Mouse (Mus musculus) forebrain, embryonic 12.5 days (tissue): ENCODE data around the gene Gm20388. TPM values are rescaled to one million over a fixed set of nuclear protein-coding genes. Genes with fewer than 3 reads are reported as not detected.

Experiments used
- ATAC-seq: fragments of 200-750 bp; cut with Nextera tagmentation; 2 replicates; pipeline ENCODE4 v1.8.0; 2017; ENCODE audit warnings: moderate TSS enrichment; ENCODE audit not compliant: low FRiP score
- H3K27ac ChIP-seq: fragments of 300-500 bp; sonication (generic); 2 replicates; pipeline ENCODE4 v1.5.1; 2016; ENCODE audit warnings: mild to moderate bottlenecking
- H3K27me3 ChIP-seq: fragments of 300-500 bp; sonication (generic); 2 replicates; pipeline ENCODE4 v1.6.1; 2016; ENCODE audit warnings: mild to moderate bottlenecking
- H3K36me3 ChIP-seq: fragments of 300-500 bp; sonication (generic); replicated peaks from 2 replicates; pipeline ENCODE4 v1.6.1; 2016; ENCODE audit warnings: mild to moderate bottlenecking
- H3K4me1 ChIP-seq: fragments of 300-500 bp; sonication (generic); 2 replicates; pipeline ENCODE4 v1.6.1; 2016
- H3K4me2 ChIP-seq: fragments of 300-500 bp; sonication (generic); 2 replicates; pipeline ENCODE4 v1.6.1; 2016; ENCODE audit warnings: mild to moderate bottlenecking, moderate library complexity
- H3K4me3 ChIP-seq: fragments of 300-500 bp; sonication (generic); replicated peaks from 2 replicates; pipeline ENCODE4 v1.5.1; 2016; ENCODE audit warnings: mild to moderate bottlenecking
- H3K9ac ChIP-seq: fragments of 300-500 bp; sonication (generic); 2 replicates; pipeline ENCODE4 v1.6.1; 2016; ENCODE audit warnings: mild to moderate bottlenecking
- H3K9me3 ChIP-seq: fragments of 300-500 bp; sonication (generic); 2 replicates; pipeline ENCODE4 v1.6.1; 2016
- WGBS: fragments of 180-500 bp; shearing (Covaris S2); methylation state at CpG from one replicate; pipeline ENCODE4 v1.1.7; 2016; 5-methylcytosine and 5-hydroxymethylcytosine counted together
- polyA plus RNA-seq: library from polyadenylated mRNA; unstranded; fragments of >200 nt; fragmentation: Nextera tagmentation; extraction: Ambion mirVana; gene quantifications from 2 replicates; pipeline ENCODE4 v1.2.1, GENCODE M21; 2016

Gene Gm20388
- polyA plus RNA-seq, 1 experiment from 2014 or later, result not detected

DNA sequence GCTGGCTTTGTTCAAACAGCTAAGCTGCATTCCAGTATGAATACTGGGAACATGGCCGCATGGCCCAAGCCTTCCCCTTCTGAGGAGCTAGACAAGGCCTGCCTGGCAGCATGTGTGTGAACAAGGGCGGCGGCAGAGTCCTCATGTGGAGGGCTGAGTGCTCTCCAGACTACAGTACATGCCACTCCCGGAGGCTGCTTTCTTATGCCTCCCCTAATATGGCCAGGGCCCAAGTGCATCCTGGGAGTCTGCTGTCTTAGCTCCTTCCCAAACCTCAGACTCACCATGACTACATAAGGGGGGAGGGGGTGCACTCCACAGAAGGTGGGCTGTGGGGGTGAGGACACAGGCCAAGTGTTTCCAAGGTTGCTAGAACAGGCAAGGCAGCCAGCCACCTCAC, 1882.0 kb downstream of the Gm20388 start:
- Histone ChIP-seq H3K27ac (0 out of 2 replicates have a peak overlapping the region, but pooled peaks have one; percentile 25), H3K9ac (no peak overlapping the region), H3K4me3 (no peak overlapping the region), H3K4me2 (no peak overlapping the region), H3K4me1 (no peaks in the 10 kb centered on the region), H3K9me3 (no peaks in the 10 kb centered on the region), H3K27me3 (no peaks in the 10 kb centered on the region), H3K36me3 (peaks cover 38% of the 10 kb centered on the region)
- ATAC-seq, result no peak
- 69% methylated on average over 4 of the region's 4 CpGs for WGBS

DNA sequence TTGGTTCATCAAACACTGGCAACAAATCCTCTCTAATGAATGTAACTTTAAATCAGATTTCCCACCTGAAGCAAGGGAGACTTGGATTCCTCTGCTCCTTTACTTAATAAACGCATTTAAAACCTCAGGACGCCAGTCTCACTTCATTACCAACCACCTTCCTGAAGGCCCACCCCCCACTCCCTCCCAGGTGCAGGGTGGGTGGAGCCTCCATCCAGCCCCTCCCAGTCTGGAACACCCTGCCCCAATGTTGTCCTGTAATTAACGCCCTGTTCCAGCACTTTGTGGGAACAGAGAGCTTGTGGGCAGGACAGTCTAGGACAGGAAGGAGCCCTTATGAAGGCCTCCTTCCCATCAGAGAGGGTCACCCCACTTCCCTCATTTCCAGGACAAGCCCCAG, 1883.5 kb downstream of the Gm20388 start:
- no peaks in the 10 kb centered on the region for H3K9me3 ChIP-seq
- no peak for ATAC-seq
- H3K4me3 ChIP-seq, result no peak overlapping the region
- H3K27me3 ChIP-seq, result no peaks in the 10 kb centered on the region
- no peak overlapping the region for H3K4me2 ChIP-seq
- 57% methylated on average over 3 of the region's 3 CpGs for WGBS
- H3K9ac ChIP-seq, result no peak overlapping the region
- no peak overlapping the region for H3K27ac ChIP-seq
- H3K4me1 ChIP-seq, result no peaks in the 10 kb centered on the region
- H3K36me3 ChIP-seq, result peaks cover 54% of the 10 kb centered on the region

DNA sequence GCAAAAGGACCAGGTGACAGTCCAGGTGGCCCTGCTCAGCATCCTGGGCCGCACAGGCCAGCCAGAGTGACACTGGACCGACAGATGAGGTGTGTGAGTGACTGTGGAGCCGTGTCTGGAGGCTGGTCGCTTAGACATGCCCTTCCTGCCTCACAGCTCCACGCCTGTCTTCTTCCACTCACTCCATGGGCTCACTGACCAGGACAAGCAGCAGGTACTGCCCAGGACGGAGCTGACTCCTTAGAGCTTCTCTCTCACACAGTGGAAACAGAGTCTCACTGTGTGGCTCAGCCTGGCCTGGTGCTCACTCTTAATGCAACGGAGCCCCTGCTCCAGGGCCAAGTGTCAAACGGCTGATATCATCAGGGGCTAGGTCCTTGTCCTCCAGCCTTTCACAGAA, 1884.8 kb downstream of the Gm20388 start:
- no peaks in the 10 kb centered on the region for H3K9me3 ChIP-seq
- no peak overlapping the region for H3K27ac ChIP-seq
- no peaks in the 10 kb centered on the region for H3K4me1 ChIP-seq
- WGBS, result 93% methylated on average over 8 of the region's 8 CpGs
- no peak overlapping the region for H3K9ac ChIP-seq
- ATAC-seq, result no peak
- H3K27me3 ChIP-seq, result no peaks in the 10 kb centered on the region
- peaks cover 66% of the 10 kb centered on the region for H3K36me3 ChIP-seq
- H3K4me3 ChIP-seq, result no peak overlapping the region
- no peak overlapping the region for H3K4me2 ChIP-seq

DNA sequence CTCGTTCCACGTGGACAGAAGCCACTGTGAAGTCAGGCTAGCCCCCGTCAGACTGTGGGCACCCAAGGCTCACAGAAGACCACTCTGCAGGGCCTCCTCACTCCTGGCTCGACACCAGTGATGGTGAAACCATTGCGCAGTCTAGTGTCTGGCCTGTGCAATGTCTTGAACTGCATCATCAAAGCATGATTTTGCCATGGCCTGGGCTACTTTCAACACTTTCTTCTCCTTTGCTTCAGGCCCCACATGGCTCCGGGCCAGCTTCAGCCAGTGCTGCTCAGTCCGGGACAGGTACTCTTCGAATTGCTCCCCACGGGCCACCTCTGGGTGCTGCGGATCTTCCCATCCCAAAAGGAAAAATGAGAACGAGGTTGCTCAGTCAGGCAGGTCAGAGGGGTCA, 1885.8 kb downstream of the Gm20388 start:
- Histone ChIP-seq H3K36me3 (peaks cover 71% of the 10 kb centered on the region), H3K4me1 (no peaks in the 10 kb centered on the region), H3K9ac (no peak overlapping the region), H3K4me2 (no peak overlapping the region), H3K27ac (no peak overlapping the region), H3K4me3 (no peak overlapping the region), H3K9me3 (no peaks in the 10 kb centered on the region), H3K27me3 (no peaks in the 10 kb centered on the region)
- no peak for ATAC-seq
- 90% methylated on average over 11 of the region's 11 CpGs for WGBS

DNA sequence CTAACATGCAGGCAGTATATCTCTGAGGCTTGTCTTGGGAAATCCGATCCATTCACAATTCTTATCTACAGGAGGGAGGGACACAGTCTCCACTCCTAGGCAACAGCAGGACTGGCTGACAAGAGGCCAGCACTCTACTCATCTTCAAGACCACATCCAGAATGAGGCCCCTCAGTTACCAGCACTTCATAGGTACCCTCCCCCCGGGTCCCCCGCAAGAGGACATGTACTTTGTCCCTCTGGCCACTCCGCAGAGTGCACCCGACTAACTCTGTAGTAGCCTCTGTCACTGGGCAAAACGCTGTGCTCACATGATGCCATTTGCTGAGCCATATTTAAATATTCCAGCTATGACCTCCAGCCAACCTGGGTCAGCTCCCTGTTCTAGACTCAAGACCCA, 1887.8 kb downstream of the Gm20388 start:
- H3K27ac ChIP-seq, result no peak overlapping the region
- H3K9ac ChIP-seq, result no peak overlapping the region
- peaks cover 79% of the 10 kb centered on the region for H3K36me3 ChIP-seq
- no peaks in the 10 kb centered on the region for H3K27me3 ChIP-seq
- H3K4me1 ChIP-seq, result no peaks in the 10 kb centered on the region
- no peak for ATAC-seq
- no peaks in the 10 kb centered on the region for H3K9me3 ChIP-seq
- H3K4me3 ChIP-seq, result no peak overlapping the region
- no peak overlapping the region for H3K4me2 ChIP-seq
- 91% methylated on average over 6 of the region's 6 CpGs for WGBS

DNA sequence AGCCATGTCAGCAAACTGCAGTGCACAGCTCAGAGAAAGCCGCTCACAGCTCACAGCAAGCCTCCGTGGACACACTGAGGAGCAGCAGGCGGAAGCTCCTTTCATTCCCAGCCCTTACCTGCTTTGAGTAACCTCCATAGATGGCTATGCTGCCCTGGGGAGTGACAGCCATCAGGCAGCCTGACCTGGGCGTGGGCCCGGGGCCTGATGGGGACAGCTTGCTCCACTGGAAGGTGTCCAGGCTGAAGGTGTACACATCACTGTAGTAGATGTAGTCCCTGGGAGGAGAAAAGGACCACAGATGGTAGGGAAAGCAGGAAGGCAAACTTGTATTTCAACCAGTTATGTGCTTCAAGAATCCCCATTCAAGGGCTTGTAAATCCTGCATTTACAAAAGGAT, 1894.2 kb downstream of the Gm20388 start:
- H3K27ac ChIP-seq, result no peak overlapping the region
- ATAC-seq, result no peak
- H3K27me3 ChIP-seq, result no peaks in the 10 kb centered on the region
- H3K4me1 ChIP-seq, result no peaks in the 10 kb centered on the region
- H3K9ac ChIP-seq, result no peak overlapping the region
- no peak overlapping the region for H3K4me3 ChIP-seq
- H3K36me3 ChIP-seq, result peaks cover 50% of the 10 kb centered on the region
- no peak overlapping the region for H3K4me2 ChIP-seq
- no peaks in the 10 kb centered on the region for H3K9me3 ChIP-seq
- 92% methylated on average over 5 of the region's 5 CpGs for WGBS

DNA sequence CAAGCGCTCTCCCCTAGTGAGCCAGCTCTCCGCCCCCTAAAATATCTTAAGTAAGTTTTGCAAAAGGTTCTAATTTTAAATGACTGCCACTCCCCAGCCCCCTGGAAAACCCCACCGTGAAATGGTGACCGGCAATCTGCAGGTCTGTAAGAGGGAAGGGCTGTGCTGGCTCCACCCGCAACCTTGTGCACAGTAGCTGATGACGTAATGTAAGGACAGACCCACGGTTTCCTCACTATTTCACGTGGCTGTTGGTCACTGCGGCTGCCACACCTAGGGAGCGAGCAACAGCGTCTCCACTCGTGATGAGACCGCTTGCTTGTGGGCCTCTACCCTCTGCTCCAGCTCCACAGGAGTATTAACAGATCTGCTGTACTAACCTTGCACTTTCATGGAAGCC, 1895.5 kb downstream of the Gm20388 start:
- Histone ChIP-seq H3K4me2 (no peak overlapping the region), H3K9me3 (no peaks in the 10 kb centered on the region), H3K4me1 (no peaks in the 10 kb centered on the region), H3K4me3 (no peak overlapping the region), H3K27ac (no peak overlapping the region), H3K27me3 (no peaks in the 10 kb centered on the region), H3K36me3 (peaks cover 40% of the 10 kb centered on the region), H3K9ac (no peak overlapping the region)
- 95% methylated on average over 13 of the region's 13 CpGs for WGBS
- ATAC-seq, result no peak

DNA sequence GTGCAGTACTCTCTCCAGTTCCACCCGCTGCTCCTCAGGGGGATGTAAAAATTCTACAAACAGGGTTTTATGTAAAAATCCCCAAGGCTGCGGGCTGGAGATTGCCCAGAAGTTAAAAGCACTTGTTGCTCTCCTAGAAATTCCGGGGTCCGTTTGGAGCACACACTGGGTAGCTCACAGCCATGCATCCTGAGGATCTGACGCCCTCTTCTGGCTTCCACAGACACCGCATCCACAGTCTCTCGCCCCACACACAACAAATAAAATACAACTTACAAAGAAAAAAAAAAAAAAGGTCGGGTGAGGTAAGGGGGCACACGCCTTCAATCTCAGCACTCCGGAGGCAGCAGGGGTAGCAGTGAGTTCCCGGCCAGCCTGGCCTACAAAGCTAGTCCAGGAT, 1897.4 kb downstream of the Gm20388 start:
- Histone ChIP-seq H3K36me3 (peaks cover 45% of the 10 kb centered on the region), H3K4me1 (no peaks in the 10 kb centered on the region), H3K4me3 (no peak overlapping the region), H3K27me3 (no peaks in the 10 kb centered on the region), H3K4me2 (no peak overlapping the region), H3K9ac (no peak overlapping the region), H3K27ac (no peak overlapping the region), H3K9me3 (no peaks in the 10 kb centered on the region)
- 76% methylated on average over 11 of the region's 11 CpGs for WGBS
- ATAC-seq, result no peak

DNA sequence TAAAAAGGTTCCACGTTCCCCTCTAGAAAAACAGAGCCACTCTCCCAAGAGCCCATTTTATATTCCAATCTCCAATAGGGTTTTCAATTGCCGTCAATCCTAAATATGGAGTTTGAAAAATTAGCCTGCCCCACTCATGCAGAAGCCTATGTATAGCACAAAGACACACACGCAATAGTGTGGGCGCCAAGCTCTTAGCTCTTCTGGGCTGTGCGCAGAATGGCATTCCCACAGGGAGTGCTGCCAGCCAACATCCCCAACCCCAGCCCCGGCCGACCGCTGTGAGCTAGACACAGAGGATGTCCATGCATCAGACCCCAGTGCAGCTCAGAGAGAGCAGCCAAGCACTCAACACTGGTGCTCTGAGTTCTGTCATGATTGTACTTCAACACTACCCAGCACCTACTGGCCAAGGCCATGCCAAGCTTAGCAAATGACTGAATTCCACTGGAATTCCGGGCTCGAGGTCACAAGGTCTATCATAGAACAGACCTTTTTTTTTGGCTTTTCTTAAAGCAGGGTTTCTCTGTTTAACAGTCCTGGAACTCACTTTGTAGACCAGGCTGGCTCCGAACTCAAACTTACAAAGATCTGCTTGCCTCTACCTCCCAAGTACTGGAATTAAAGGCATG, 1899.0 kb downstream of the Gm20388 start:
- Histone ChIP-seq H3K4me2 (no peak overlapping the region), H3K36me3 (peaks cover 51% of the 10 kb centered on the region), H3K9me3 (no peaks in the 10 kb centered on the region), H3K27me3 (no peaks in the 10 kb centered on the region), H3K4me3 (no peak overlapping the region), H3K4me1 (no peaks in the 10 kb centered on the region), H3K9ac (no peak overlapping the region), H3K27ac (no peak overlapping the region)
- no peak for ATAC-seq
- WGBS, result 95% methylated on average over 11 of the region's 11 CpGs

DNA sequence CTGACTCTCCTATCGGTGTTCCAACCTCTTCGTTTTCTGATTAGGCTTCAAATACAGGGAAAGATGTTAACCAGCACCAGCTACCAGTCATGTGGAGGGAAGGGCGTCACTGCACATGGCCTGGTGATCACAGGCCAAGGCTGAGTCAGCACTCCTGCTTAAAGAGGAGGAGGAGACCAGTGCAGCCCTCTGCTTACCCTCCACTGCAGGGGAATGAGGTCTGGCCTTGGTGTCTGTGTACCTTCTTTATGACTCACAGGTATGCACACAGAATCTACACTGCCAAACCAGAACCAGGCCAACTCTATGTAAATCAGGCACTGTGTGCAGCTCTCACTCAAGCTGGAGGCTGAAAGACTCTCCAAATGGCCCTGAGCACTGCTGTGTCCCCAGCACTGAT, 1900.9 kb downstream of the Gm20388 start:
- H3K36me3 ChIP-seq, result peaks cover 39% of the 10 kb centered on the region
- H3K4me3 ChIP-seq, result no peak overlapping the region

DNA sequence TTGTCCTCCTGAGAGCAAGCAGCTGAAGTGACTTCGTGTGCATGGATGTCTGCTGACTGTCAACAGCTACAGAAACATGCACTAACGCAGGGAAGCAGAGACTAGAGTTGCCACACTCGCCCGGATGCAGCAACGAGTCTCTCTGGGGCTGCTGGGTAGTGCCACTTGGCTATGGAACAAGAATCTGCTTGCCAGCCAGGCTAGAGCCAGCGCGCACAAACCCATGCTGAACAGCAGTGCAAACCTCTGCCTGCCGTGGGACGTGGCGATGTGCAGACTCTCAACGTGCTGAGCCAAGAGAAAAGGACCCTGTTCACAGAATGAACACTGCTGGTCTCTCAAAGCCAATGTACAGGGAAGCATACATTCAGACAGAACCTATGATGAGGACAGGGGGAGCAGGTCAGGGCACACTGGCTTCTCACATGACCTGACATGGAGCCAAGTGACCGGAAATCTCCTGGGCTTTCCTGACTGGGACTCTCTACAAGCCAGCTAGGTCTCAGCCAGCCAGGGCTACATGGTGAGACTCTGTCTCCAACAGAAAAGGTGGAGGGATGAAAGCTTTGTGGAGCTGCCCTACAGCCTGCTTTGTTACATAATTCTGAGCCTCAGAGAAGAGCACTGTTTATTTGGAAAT, 1901.4 kb downstream of the Gm20388 start:
- Histone ChIP-seq H3K27ac (no peak overlapping the region), H3K27me3 (no peaks in the 10 kb centered on the region), H3K36me3 (peaks cover 37% of the 10 kb centered on the region), H3K9me3 (no peaks in the 10 kb centered on the region), H3K4me2 (no peak overlapping the region), H3K4me3 (no peak overlapping the region), H3K4me1 (no peaks in the 10 kb centered on the region), H3K9ac (no peak overlapping the region)
- no peak for ATAC-seq
- 93% methylated on average over 12 of the region's 12 CpGs for WGBS

More for the DNA sequence above, 1900.9 kb downstream of the Gm20388 start:
- Histone ChIP-seq H3K27ac (no peak overlapping the region), H3K4me2 (no peak overlapping the region), H3K9me3 (no peaks in the 10 kb centered on the region), H3K27me3 (no peaks in the 10 kb centered on the region), H3K9ac (no peak overlapping the region), H3K4me1 (no peaks in the 10 kb centered on the region)
- ATAC-seq, result no peak
- 93% methylated on average over 3 of the region's 3 CpGs for WGBS

DNA sequence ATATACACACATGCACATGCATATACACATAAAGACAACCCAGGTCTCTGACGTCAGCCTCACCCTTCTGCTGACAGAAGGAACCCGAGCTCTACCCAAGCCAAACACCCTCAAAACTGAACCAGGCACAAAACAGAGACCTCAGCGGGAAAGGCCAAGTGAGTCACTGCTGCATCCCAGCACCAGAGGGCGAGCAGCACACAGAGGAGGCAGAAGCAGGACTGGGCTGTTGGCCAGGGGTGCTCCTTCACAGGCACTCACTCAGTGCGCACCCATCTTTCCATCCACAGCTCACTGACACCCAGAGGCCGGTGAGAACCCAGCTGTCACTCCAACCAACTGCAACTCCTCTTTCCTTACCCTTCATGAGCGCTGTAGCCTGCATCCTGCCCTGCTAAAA, 1907.6 kb downstream of the Gm20388 start:
- no peaks in the 10 kb centered on the region for H3K4me1 ChIP-seq
- H3K27ac ChIP-seq, result no peak overlapping the region
- peaks cover 56% of the 10 kb centered on the region for H3K36me3 ChIP-seq
- WGBS, result 85% methylated on average over 7 of the region's 7 CpGs
- H3K9ac ChIP-seq, result no peak overlapping the region
- ATAC-seq, result no peak
- no peak overlapping the region for H3K4me3 ChIP-seq
- no peaks in the 10 kb centered on the region for H3K9me3 ChIP-seq
- no peak overlapping the region for H3K4me2 ChIP-seq
- H3K27me3 ChIP-seq, result no peaks in the 10 kb centered on the region

DNA sequence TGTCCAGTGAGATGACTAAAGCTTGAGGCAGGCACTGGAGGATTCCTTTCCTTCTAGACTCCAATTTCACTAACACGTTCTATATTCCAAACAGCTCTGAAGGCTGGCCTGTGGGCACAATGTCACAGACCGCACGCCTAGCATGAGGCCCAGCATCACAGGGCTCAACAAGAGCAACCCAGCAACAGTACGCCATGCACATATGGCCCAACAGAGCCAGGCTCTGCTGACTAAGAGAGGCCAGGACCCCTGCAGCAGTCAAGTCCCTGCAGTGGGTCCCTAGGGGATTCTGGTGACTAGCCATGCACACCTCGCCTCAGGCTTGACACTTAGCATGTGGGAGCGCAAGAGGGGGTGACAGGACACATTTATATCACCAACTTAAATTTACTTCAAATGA, 1910.2 kb downstream of the Gm20388 start:
- Histone ChIP-seq H3K4me2 (no peak overlapping the region), H3K27ac (no peak overlapping the region), H3K27me3 (no peaks in the 10 kb centered on the region), H3K9me3 (no peaks in the 10 kb centered on the region), H3K9ac (no peak overlapping the region), H3K4me3 (no peak overlapping the region), H3K4me1 (no peaks in the 10 kb centered on the region), H3K36me3 (peaks cover 39% of the 10 kb centered on the region)
- ATAC-seq, result no peak
- WGBS, result 91% methylated on average over 6 of the region's 6 CpGs
